Mouse (Mus musculus) left cerebral cortex, adult 2 months (tissue): ENCODE measurements around the gene Zfp768. TPM values are rescaled to one million over a fixed set of nuclear protein-coding genes. Genes with fewer than 3 reads are reported as not detected.
"Not testable (repeated sequence)": the region's sequence is repeated elsewhere in the genome, so short reads cannot be mapped to it uniquely, and the experiment has no call there.

ENCODE experiments used
- DNase-seq, 2 experiments: peaks; one replicate each; pipeline ENCODE4 v3.0.0; 2021 to 2022; ENCODE audit warnings: low spot score in 2 of 2, mixed read lengths in 1 of 2; ENCODE audit errors: extremely low spot score in 1 of 2
- H3K27ac ChIP-seq: fragments of 200-600 bp; 2 replicates; pipeline ENCODE4 v1.8.1; 2022
- H3K4me3 ChIP-seq: fragments of 200-600 bp; 2 replicates; pipeline ENCODE4 v1.8.1; 2022
- CTCF ChIP-seq: fragments of 200-600 bp; IDR thresholded peaks from 2 replicates; pipeline ENCODE4 v1.8.1; 2022; ENCODE audit warnings: antibody characterized with exemption, mild to moderate bottlenecking, moderate library complexity
- intact Hi-C: fragments of 180-260 bp; cut with DNase I; formaldehyde crosslinking; loops from one replicate; pipeline ENCODE4 v1.15.1; 2025
- total RNA-seq, 2 experiments: library from RNA; stranded (reverse); gene quantifications; 2 replicates each; pipeline ENCODE4 v1.2.3; 2021

Gene Zfp768
- total RNA-seq, 2 experiments from 2014 or later, result 13.4 to 14.3 TPM

DNA sequence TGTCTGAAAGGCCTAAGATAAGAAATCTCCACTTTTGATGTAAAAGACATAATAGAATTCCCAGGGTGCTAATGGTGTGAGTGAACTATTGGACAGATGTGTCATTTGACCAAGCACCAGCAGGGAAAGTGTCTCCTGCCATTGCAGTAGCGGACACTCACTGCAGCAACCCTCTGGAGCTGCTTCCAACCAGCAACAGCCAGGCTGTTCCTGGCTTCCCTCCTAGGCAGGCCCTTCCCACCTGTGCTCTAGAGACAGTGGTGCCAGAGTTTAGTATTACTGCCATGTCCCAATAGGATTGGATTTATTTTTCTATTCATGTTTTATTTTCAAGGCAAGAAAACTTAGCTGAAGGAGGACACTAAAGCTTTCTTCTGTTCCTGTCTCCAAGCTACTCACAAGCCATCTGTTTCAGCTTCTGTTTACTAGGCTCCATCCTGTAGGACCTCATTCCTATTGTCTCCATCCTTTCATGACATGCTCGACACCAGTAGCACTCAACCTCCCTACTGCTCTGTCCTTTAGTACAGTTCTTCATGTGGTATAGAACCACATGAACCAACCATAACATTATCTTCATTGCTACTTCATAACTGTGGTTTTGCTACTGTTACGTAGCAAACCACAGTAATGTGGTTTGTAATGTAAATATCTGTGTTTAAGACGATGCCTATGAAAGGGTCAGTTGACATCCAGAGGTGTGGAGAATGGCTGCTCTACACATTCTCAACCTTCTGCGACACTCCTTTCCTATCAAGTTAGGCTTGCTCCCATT, 6.0 kb upstream of the Zfp768 start:
- TF ChIP-seq CTCF, result no peak
- Histone ChIP-seq H3K27ac (no peak overlapping the region), H3K4me3 (no peak overlapping the region)
- intact Hi-C loops, result no loop called here
- DNase-seq, result no peak

DNA sequence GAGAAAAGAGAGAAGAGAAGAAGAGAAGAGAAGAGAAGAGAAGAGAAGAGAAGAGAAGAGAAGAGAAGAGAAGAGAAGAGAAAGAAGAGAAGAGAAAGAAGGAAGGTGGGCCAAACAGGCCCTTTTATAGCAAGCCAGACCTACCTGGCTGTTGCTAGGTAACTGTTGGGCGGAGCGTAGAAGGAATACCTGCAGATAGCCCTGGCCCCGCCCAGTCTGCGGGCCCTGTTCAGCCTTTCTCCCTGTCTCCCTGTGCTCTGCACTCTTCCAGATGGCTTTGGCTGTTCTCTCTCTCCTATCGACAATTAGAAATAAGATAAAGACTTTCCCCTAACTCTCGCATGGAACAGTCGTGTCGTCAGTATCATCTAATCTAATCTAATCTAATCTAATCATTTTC, 1.3 kb upstream of the Zfp768 start:
- DNase-seq, result no peak
- Histone ChIP-seq H3K27ac (no peak overlapping the region), H3K4me3 (no peak overlapping the region)
- no peak for TF ChIP-seq CTCF
- intact Hi-C loops, result loop anchor here (5.0 kb wide), 3 partner anchors 74 to 291 kb away; partner anchors contain the start of gene Sephs2

DNA sequence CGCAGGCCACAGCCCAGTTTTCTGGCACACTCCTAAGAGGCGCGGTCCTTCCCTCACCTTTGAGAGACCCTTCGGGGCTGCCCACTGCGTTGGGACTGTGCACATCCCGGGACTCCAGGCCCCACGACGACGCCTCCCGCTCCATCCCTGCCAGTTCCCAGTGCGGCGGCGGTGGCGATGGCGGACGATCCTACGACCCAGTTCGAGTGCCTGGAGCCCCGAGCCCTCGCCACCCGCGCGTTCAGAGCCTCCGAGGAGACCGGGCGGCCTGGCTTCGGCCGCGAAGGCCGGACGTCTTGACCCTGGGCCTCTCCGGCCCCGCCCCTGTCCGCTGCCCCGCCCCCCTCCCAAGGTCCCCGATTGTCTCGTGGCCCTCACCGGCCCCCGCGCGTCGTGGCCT, 297 bp downstream of the Zfp768 start:
- Histone ChIP-seq H3K4me3 (peak overlapping the region; percentile 88), H3K27ac (peak overlapping the region; percentile 98)
- intact Hi-C loops, result loop anchor here (2.0 to 5.0 kb wide), 4 partner anchors 36 to 292 kb away; partner anchors contain the start of gene Sephs2
- TF ChIP-seq CTCF, result no peak
- peak in 1 of 2 experiments; percentile 32 for DNase-seq

DNA sequence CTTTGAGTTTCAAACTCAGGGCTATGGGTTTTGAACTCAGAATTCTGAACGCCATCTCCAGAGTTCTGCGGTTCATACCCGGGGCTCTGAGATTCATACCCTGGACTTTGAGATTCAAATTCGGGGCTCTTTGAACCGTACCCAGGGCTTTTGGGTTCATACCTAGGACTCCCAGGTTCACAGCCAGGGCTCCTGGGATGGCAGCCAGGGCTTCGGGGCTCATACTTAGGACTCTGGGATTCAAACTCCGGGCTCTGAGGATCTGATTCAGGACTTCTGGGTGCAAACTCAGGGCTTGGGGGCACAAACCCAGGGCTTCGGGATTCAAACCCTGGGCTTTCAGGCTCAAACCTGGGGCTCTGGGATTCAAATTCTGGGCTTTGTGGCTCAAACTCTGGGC, 1.0 kb downstream of the Zfp768 start:
- no peak for TF ChIP-seq CTCF
- intact Hi-C loops, result loop anchor here (2.0 kb wide), 1 partner anchor 36 kb away; no protein-coding TSS in a partner anchor

DNA sequence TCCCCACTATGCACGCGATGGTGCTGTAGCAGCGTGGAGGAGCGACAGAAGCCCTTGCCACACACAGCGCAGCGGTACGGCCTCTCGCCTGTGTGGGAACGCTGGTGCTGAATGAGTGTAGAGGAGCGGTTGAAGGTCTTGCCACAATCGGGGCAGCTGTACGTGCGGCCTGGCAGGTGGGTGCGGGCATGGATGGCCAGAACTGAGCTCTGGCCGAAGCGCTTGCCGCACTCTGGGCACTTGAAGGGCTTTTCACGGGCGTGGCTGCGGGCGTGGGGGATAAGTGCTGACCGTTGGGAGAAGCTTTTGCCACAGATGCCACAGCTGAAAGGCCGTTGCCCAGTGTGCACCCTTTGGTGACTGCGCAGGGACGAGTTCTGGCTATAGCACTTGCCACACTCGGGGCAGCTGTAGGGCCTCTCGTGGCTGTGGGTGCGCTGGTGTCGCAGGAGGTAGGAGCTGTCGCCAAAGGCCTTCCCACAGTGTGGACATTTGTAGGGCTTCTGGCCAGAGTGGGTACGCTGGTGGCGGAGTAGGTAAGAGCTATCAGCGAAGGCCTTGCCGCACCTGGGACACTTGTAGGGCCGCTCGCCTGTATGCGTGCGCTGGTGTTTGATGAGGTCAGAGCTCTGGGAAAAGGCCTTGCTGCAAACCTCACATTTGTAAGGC, 1.9 kb downstream of the Zfp768 start:
- Histone ChIP-seq H3K4me3 (no peak overlapping the region), H3K27ac (no peak overlapping the region)
- DNase-seq, result no peak
- no peak for TF ChIP-seq CTCF
- intact Hi-C loops, result loop anchor here (2.0 kb wide), 1 partner anchor 35 kb away; no protein-coding TSS in a partner anchor

More for the DNA sequence above, 1.0 kb downstream of the Zfp768 start:
- DNase-seq, result no peak
- Histone ChIP-seq H3K27ac (peak overlapping the region; percentile 98; the same call in 1 of the 2 replicates), H3K4me3 (peak overlapping the region; percentile 88)

DNA sequence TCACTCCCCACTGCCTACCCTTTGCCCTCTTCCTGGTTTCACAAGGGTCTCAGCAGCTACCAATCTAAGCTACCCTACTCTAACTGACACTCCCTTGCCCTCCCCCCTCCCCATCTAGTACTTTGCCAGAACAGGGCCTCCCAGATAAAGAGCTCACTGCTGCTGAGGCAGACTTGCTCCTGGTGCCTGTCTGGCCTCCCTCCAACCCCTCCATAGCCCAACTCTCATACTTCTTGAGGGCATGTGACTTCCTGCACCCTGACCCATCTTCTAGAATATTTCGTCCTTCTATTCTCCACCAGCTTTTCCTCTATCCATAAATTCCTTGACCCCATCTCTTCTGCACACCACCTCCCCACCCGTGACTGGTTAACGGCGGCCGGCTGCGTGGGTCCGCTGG, 2.5 kb downstream of the Zfp768 start:
- no peak for DNase-seq
- intact Hi-C loops, result no loop called here
- no peak for TF ChIP-seq CTCF
- Histone ChIP-seq H3K4me3 (no peak overlapping the region), H3K27ac (no peak overlapping the region)

DNA sequence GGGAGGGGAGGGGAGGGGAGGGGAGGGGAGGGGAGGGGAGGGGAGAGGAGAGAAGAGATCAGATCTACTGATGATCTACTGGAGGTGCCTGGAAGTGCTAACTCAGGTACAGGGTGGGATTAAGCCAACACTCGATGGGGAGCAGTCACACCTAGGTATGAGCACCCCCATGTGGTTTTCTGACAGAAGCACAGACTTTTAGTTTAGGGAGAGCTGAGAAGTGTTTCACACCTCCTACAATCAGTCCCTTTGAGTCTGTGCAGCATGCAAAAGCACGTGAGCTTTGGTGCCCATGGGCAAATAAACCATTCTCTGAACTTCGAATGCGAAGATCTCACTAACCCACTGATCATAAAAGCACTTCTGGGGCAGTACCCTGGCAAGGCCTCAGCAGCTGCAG, 3.1 kb downstream of the Zfp768 start:
- intact Hi-C loops, result no loop called here
- no peak for DNase-seq
- H3K4me3 ChIP-seq, result no peak overlapping the region

DNA sequence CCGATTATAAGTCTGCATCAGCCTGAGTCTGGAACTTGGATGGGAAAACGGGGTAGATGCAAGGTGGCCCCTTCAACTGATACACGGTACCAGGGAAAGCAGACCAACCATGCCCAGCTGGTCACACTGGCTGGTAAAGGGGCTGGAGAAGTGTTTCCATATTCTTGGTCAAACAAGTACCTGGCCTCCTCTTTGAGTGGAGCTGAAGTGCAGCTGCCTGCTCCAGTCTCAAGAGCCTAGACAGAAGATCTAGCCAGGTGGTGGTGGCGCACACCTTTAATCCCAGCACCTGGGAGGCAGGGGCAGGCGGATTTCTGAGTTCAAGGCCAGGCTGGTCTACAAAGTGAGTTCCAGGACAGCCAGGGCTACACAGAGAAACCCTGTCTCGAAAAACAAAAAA, 3.5 kb downstream of the Zfp768 start:
- H3K4me3 ChIP-seq, H3K27ac ChIP-seq, intact Hi-C loops, DNase-seq: not testable (repeated sequence)

More for the DNA sequence above, 3.1 kb downstream of the Zfp768 start:
- no peak overlapping the region for H3K27ac ChIP-seq
- peak; percentile 49 for TF ChIP-seq CTCF

DNA sequence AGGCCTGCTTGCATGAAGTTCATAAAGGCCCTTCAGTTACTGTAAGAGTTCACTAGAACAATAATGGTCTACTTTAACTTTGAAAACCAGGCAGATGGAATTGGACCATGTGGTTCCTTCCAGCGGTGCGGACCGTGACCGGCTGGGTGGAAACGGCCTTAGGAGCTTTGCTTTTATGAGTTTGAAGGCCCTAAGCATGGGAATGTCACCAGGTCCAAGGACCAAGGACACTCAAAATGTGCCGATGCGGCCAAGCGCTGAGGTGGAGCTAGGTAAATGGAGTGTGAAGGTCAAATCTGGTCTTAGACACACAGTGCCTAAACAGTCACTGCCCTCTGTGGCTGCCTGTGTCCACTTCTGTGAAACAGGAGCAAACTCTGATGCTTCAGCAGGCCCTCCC, 4.0 kb downstream of the Zfp768 start:
- intact Hi-C loops, result no loop called here
- no peak overlapping the region for H3K27ac ChIP-seq
- no peak overlapping the region for H3K4me3 ChIP-seq
- DNase-seq, result no peak
- no peak for TF ChIP-seq CTCF

DNA sequence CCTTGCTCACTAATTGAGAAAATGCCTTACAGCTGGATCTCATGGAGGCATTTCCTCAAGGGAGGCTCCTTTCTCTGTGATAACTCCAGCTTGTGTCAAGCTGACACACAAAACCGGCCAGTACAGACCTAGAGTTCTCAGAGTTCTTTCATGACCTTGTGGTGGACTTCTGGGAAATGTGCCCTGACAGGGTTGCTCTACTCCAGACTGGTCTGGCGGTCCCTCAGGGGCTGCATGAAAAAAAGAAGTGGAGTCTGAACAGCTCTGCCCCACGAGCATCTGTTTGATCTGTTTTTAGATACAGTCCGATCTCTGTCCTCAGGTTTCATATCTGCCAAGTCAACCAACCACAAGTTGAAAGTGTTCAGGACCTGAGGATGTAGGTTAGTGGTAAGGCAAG, 7.8 kb downstream of the Zfp768 start:
- intact Hi-C loops, result no loop called here

DNA sequence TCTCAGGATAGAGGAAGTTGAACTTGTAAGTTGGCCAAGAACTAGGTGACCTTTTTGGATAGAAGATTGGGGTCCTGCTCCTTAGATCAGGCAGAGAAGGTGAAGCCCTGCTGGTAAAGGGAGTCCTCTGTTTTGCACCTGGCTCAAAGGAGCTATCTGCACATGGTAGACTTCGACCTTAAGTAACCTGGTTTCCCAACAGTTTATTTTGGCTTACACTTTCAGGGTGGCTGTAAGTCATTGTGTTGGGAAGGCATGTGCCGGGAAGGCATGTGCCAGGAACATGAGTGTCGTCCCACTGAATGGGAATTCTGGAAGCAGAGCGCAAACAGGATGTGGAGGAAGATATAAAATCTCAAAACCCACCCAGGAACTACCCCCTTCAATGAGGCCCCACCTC, 9.8 kb downstream of the Zfp768 start:
- intact Hi-C loops, result no loop called here
- Histone ChIP-seq H3K27ac (no peak overlapping the region), H3K4me3 (no peak overlapping the region)
- no peak for TF ChIP-seq CTCF
- DNase-seq, result no peak

More for the DNA sequence above, 7.8 kb downstream of the Zfp768 start:
- no peak for DNase-seq
- no peak overlapping the region for H3K27ac ChIP-seq
- H3K4me3 ChIP-seq, result no peak overlapping the region
- no peak for TF ChIP-seq CTCF

DNA sequence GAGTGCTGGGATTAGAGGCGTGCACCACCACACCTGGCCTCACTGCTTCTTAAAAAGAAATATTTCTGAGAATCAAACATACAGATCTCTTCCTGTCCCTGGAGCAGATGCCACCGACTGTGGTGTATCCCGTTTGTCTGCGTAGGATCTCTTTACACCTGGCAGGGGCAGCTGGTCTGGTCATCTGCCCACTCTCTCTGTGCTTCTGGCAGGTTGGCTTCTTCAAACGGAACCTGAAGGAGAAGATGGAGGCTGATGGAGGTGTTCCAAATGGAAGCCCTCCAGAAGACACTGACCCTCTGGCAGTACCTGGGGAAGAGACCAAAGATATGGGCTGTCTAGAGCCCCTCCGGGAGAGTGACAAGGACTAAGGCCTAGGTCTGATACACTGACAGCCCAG, 12.1 kb downstream of the Zfp768 start:
- intact Hi-C loops, result no loop called here
- TF ChIP-seq CTCF, result no peak
- DNase-seq, result no peak
- Histone ChIP-seq H3K4me3 (no peak overlapping the region), H3K27ac (no peak overlapping the region)
